Mouse (Mus musculus) intestine, embryonic 16.5 days (tissue): Measurements from ENCODE around the gene Senp3. TPM values are rescaled to one million over a fixed set of nuclear protein-coding genes. Genes with fewer than 3 reads are reported as not detected.

Experiments
- ATAC-seq: fragments of 200-750 bp; cut with Nextera tagmentation; 2 replicates; pipeline ENCODE4 v1.8.0; 2017; ENCODE audit warnings: moderate TSS enrichment, moderate library complexity
- H3K27ac ChIP-seq: fragments of 300-500 bp; sonication (generic); 2 replicates; pipeline ENCODE4 v1.5.1; 2014; ENCODE audit warnings: mild to moderate bottlenecking, low read length
- H3K27me3 ChIP-seq: fragments of 300-500 bp; sonication (generic); replicated peaks from 2 replicates; pipeline ENCODE4 v1.6.1; 2014; ENCODE audit warnings: low read length, control low read depth, mixed read lengths; ENCODE audit not compliant: control insufficient read depth, insufficient read depth
- H3K36me3 ChIP-seq: fragments of 300-500 bp; sonication (generic); 2 replicates; pipeline ENCODE4 v1.6.1; 2014; ENCODE audit warnings: low read length, control low read depth; ENCODE audit not compliant: control insufficient read depth, insufficient read depth
- H3K4me1 ChIP-seq: fragments of 300-500 bp; sonication (generic); 2 replicates; pipeline ENCODE4 v1.6.1; 2014; ENCODE audit warnings: low read length, control low read depth, mixed read lengths; ENCODE audit not compliant: control insufficient read depth, insufficient read depth
- H3K4me2 ChIP-seq: fragments of 300-500 bp; sonication (generic); 2 replicates; pipeline ENCODE4 v1.6.1; 2014; ENCODE audit warnings: low read depth, low read length, control low read depth
- H3K4me3 ChIP-seq: fragments of 300-500 bp; sonication (generic); 2 replicates; pipeline ENCODE4 v1.5.1; 2014; ENCODE audit warnings: mild to moderate bottlenecking, low read length
- H3K9ac ChIP-seq: fragments of 300-500 bp; sonication (generic); 2 replicates; pipeline ENCODE4 v1.6.1; 2014; ENCODE audit warnings: low read depth, low read length
- H3K9me3 ChIP-seq: fragments of 300-500 bp; sonication (generic); 2 replicates; pipeline ENCODE4 v1.6.1; 2016; ENCODE audit warnings: low read length, control low read depth; ENCODE audit not compliant: control insufficient read depth
- WGBS: fragments of 180-500 bp; shearing (Covaris S2); extraction: QIAGEN DNeasy Blood & Tissue Kit; methylation state at CpG from one replicate; pipeline ENCODE4 v1.1.7; 2014; 5-methylcytosine and 5-hydroxymethylcytosine counted together
- polyA plus RNA-seq: library from polyadenylated mRNA; unstranded; fragments of >200 nt; fragmentation: Nextera tagmentation; extraction: Ambion mirVana; gene quantifications from 2 replicates; pipeline ENCODE4 v1.2.1, GENCODE M21; 2015

The Senp3 gene
- polyA plus RNA-seq, 1 experiment from 2014 or later, result 60.3 TPM

DNA sequence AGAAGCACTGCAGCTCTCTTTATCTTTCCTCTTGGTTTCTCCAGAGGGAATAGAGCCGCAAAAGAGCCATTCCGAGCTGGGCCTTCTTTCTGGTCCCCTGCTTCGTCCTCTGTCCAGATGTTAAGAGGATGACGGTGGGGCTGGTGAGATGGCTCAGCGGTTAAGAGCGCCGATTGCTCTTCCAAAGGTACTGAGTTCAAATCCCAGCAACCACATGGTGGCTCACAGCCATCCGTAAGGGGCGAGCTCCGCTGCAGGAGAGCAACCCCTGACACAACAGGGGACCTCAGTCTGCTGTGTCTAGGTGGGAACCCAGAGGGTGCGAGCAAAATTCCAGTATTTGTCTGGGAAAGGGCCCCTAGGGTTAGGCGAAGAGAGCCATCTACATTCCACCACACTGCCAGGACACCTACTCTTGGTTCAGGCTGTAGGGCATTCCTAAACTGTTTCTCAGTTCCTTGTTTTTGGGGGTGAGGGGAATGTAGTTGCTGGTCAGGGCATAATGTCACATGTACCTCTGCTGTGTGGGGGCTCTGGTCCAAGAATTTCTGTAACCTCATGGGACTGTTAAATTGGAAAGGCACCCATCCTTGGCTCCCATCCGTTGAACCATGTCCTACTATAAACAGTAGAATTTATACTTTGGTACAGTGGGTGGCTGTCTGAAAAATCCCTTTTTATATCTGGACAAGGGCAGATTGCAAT, 18.8 kb downstream of the Senp3 start:
- Histone ChIP-seq H3K4me3 (peak overlapping the region; percentile 64), H3K36me3 (peaks cover 21% of the 10 kb centered on the region), H3K27me3 (no peaks in the 10 kb centered on the region), H3K27ac (peak overlapping the region; percentile 96), H3K9me3 (no peaks in the 10 kb centered on the region), H3K9ac (peak overlapping the region; percentile 72), H3K4me2 (peak overlapping the region; percentile 69), H3K4me1 (peaks cover 6% of the 10 kb centered on the region)
- 65% methylated on average over 13 of the region's 13 CpGs for WGBS
- ATAC-seq, result no peak

DNA sequence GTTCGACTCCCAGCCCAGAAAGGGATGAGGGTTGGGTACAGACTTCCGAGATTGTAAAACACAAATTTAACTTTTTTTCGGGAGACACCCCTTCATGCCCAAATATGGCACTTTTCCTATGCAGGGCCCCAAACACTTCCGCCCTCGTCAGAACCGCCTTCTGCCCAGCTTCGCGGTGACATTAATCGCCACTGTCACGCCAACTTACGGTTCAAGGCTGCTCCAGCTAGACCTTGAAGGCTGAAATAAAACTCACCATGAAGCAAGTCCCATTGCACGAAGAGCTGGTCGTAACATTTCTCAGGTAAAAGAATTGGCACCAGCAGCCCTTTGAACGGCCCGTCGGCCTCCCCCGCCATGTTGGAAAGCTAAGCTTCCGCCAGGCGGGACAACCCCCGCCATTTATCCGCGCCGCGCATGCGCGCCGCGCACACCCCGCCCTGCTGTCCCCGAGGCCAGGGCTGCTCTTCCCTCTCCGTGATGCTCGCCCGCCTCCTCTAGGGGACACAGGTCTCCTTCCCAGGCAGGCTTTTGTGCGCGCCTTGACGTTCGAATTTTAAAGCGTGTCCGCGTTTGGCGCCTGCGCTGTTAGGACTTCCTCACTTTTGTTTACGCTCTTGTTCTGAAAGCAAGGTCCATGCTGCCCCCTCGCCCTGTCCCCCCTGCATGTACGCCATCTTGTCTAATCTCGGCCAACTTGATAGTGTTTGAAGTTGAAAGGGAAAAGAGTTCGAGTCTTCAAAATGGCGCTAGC, 19.5 kb downstream of the Senp3 start, which contains the start of gene Mpdu1:
Gene Mpdu1 (minus strand): TSS at position 430 of the 754 bp plus-strand sequence.
- Histone ChIP-seq H3K36me3 (peaks cover 21% of the 10 kb centered on the region), H3K4me1 (peaks cover 6% of the 10 kb centered on the region), H3K27me3 (no peaks in the 10 kb centered on the region), H3K4me3 (peak within 1 kb of the TSS; percentile 64), H3K27ac (peak within 1 kb of the TSS; percentile 96), H3K9me3 (no peaks in the 10 kb centered on the region), H3K4me2 (peak within 1 kb of the TSS; percentile 69), H3K9ac (peak within 1 kb of the TSS; percentile 72)
- ATAC-seq, result peak; percentile 96
- WGBS, result under 1% methylated on average over 48 of the region's 48 CpGs

DNA sequence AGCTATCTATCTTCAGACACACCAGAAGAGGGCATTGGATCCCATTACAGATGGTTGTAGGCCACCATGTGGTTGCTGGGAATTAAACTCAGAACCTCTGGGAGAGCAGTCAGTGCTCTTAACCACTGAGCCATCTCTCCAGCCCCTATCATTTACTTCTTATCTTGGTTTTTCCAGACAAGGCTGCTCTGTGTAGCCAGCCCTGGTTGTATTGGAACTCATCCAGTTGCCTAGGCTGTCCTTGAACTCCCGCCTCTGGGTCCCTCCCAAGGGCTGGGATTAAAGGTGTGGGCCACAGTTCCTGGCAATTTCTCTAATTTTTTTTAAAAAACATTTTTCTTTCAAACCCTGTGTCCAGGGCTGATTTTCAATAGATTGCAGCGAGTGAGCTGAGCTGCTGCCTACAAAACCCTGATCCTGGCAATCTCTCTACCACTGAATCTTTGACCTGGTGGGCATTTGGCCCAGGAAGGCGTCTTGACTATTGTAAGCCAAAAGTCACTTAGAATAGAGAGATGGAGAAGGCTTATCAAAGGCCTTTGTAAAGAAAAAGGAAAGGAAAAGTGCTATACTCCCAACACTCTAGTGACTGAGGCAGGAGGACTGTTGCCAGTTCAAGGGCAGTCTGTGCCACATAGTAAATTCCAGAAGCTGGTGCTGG, 20.5 kb downstream of the Senp3 start:
- Histone ChIP-seq H3K9ac (peak overlapping the region; percentile 72), H3K4me2 (peak overlapping the region; percentile 64), H3K36me3 (peaks cover 15% of the 10 kb centered on the region), H3K27me3 (no peaks in the 10 kb centered on the region), H3K4me3 (peak overlapping the region; percentile 64), H3K4me1 (peaks cover 9% of the 10 kb centered on the region), H3K27ac (peak overlapping the region; percentile 96), H3K9me3 (no peaks in the 10 kb centered on the region)
- no peak for ATAC-seq
- WGBS, result 72% methylated on average over 3 of the region's 3 CpGs

DNA sequence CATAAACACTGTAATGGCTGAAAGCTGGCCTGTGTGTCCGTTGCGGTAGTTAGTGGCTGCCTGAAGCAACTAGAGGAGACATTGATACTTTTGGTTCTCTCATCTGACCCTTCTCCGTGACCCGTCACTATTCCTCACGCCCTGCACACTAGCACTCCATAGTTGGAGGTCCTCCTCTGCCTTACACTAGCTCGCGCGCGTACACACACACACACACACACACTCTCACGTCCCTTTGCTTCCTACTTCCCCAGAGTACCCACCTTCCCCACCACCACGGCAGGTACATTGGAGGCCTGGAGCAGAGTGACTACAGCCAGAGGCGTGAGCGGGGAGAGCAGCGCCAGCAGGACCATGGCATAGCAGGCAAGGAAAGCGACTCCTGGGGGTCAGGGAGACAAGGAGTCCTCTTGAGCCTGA, 24.4 kb downstream of the Senp3 start:
- peaks cover 12% of the 10 kb centered on the region for H3K4me1 ChIP-seq
- no peak overlapping the region for H3K27ac ChIP-seq
- H3K4me2 ChIP-seq, result no peak overlapping the region
- no peak overlapping the region for H3K9ac ChIP-seq
- no peak overlapping the region for H3K4me3 ChIP-seq
- H3K36me3 ChIP-seq, result peaks cover 14% of the 10 kb centered on the region
- no peaks in the 10 kb centered on the region for H3K9me3 ChIP-seq
- H3K27me3 ChIP-seq, result no peaks in the 10 kb centered on the region
- WGBS, result 80% methylated on average over 15 of the region's 15 CpGs
- ATAC-seq, result no peak

DNA sequence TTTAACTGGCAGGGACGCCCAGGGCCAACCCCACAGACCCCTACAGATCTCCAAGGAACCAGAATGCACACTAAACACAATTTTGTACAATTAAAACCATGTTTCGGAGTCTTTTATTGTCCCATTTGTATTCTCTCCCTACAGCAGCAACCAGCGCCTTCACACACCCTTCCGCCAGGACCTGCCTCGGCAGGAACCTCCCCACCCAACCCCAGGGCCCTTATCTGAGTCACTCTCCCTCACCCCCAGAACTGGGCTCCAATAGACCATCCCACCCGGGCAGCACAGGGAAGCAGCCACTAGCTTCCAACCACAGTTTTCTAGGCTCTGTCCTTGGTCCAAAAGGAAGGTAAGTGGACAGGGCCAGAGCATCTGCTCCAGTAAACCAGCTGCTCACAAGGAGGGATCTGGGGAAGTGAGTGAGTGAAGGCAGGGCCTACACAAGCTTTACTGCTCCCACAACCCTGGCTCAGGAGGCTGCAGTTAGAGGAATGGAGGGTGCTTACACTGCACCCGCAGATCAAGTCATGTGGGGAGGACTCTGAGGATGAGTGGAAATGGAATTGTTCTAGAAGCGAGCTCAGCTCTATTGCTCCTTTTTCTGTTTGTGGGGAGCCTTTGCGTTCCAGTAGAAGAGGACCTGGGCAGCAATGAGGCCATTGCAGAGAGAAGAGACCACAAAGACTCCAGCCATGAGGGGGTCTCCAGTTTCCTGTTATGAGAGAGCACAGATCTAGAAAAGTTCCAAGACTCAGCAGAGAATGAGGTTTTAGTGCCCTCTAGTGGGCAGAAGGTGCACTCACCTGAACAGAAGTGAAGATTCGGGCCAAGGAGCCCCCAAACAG, 25.0 kb downstream of the Senp3 start:
- Histone ChIP-seq H3K36me3 (peaks cover 20% of the 10 kb centered on the region), H3K4me1 (peaks cover 12% of the 10 kb centered on the region)

DNA sequence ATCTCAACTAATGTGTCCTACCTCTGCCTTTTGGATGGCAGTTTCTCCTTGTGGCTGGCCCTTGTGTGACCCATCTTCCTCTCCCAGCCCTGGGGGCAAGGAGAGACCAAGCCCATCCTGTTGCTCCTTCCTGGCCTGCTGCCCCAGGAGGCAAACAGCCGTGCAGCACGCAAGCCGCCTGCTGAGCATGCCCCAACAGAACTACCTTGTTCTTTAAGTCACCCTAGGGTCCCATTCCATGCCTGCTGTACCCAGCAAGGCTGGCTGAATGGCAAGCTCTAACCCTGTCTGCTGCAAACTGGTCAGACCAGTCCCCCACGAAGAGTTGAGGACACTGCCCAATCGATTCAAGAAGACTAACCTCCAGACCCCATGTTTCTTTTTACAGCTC, 25.8 kb downstream of the Senp3 start:
- 0 out of 2 replicates have a peak overlapping the region, but pooled peaks have one; percentile 24 for H3K9ac ChIP-seq
- H3K4me1 ChIP-seq, result peaks cover 12% of the 10 kb centered on the region
- H3K4me3 ChIP-seq, result no peak overlapping the region
- no peak overlapping the region for H3K4me2 ChIP-seq
- no peaks in the 10 kb centered on the region for H3K9me3 ChIP-seq
- no peak overlapping the region for H3K27ac ChIP-seq
- ATAC-seq, result no peak
- H3K36me3 ChIP-seq, result peaks cover 25% of the 10 kb centered on the region
- H3K27me3 ChIP-seq, result no peaks in the 10 kb centered on the region
- WGBS, result 72% methylated on average over 5 of the region's 5 CpGs

More for the DNA sequence above, 25.0 kb downstream of the Senp3 start:
- H3K9ac ChIP-seq, result 0 out of 2 replicates have a peak overlapping the region, but pooled peaks have one; percentile 24
- H3K4me3 ChIP-seq, result no peak overlapping the region
- WGBS, result 76% methylated on average over 10 of the region's 10 CpGs
- no peak for ATAC-seq
- H3K27ac ChIP-seq, result no peak overlapping the region
- H3K9me3 ChIP-seq, result no peaks in the 10 kb centered on the region
- no peaks in the 10 kb centered on the region for H3K27me3 ChIP-seq
- H3K4me2 ChIP-seq, result no peak overlapping the region

DNA sequence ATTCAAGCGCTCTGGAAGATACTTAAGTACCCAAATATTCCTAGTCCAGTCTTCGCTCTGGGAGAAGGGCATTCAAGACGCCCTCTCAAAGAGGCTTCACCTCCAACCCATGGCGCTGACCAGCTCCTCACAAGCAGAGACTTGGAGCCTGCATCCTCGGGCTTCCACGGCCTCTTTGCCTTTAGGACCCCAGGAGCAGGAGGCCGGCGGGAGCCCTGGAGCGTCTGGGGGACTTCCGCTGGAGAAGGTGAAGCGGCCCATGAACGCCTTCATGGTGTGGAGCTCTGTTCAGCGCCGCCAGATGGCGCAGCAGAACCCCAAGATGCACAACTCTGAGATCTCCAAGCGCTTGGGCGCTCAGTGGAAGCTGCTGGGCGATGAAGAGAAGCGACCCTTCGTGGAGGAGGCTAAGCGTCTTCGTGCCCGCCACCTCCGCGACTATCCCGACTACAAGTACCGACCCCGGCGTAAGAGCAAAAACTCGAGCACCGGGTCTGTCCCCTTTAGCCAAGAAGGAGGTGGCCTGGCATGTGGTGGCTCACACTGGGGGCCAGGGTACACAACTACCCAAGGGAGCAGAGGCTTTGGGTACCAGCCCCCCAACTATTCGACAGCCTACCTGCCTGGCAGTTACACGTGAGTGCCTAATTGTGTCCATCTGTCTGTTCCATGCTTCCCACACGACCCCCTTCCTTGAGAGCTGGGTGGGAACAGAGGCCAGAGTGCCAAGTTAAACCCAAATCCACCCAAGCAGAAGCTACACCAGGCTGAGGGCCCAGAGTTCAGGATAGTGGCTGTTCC, 26.4 kb downstream of the Senp3 start, which contains the start of gene Sox15:
Gene Sox15 (plus strand): TSS at position 51 of the 801 bp plus-strand sequence.
- ATAC-seq, result peak; percentile 68
- Histone ChIP-seq H3K4me1 (peaks cover 12% of the 10 kb centered on the region), H3K27ac (no peak within 1 kb of the TSS; the same call in none of the 2 replicates), H3K9ac (0 out of 2 replicates have a peak within 1 kb of the TSS, but pooled peaks have one; percentile 24), H3K4me2 (no peak within 1 kb of the TSS), H3K9me3 (no peaks in the 10 kb centered on the region), H3K4me3 (no peak within 1 kb of the TSS), H3K36me3 (peaks cover 28% of the 10 kb centered on the region), H3K27me3 (no peaks in the 10 kb centered on the region)
- 25% methylated on average over 34 of the region's 34 CpGs for WGBS

DNA sequence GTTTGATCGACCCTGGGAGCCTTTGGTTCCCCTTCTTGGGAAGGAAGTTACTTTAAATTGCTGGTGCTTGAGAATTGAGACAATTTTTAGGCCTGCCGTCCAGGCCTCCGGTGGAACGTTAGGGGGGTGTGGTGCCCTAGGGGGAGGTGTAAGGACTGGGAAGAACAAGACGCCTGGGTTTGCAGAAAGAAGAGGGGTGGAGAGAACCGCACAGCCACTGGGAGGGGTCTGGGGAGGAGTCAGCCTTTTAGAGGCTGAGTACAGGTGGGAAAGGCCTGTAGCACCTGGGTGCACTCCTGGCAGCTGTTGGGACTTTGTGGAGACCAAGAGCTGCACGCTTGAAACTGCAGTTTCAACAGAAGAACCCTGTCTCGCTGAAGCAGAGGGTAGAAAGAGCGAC, 27.1 kb downstream of the Senp3 start:
- no peak for ATAC-seq
- H3K27me3 ChIP-seq, result no peaks in the 10 kb centered on the region
- no peak overlapping the region; the same call in none of the 2 replicates for H3K27ac ChIP-seq
- H3K4me2 ChIP-seq, result no peak overlapping the region
- WGBS, result 40% methylated on average over 9 of the region's 9 CpGs
- peaks cover 30% of the 10 kb centered on the region for H3K36me3 ChIP-seq
- H3K9ac ChIP-seq, result no peak overlapping the region
- peaks cover 12% of the 10 kb centered on the region for H3K4me1 ChIP-seq
- no peaks in the 10 kb centered on the region for H3K9me3 ChIP-seq
- H3K4me3 ChIP-seq, result no peak overlapping the region
